Mouse (Mus musculus): ENCODE measurements around the gene Sgpp2.

The Sgpp2 gene

DNA sequence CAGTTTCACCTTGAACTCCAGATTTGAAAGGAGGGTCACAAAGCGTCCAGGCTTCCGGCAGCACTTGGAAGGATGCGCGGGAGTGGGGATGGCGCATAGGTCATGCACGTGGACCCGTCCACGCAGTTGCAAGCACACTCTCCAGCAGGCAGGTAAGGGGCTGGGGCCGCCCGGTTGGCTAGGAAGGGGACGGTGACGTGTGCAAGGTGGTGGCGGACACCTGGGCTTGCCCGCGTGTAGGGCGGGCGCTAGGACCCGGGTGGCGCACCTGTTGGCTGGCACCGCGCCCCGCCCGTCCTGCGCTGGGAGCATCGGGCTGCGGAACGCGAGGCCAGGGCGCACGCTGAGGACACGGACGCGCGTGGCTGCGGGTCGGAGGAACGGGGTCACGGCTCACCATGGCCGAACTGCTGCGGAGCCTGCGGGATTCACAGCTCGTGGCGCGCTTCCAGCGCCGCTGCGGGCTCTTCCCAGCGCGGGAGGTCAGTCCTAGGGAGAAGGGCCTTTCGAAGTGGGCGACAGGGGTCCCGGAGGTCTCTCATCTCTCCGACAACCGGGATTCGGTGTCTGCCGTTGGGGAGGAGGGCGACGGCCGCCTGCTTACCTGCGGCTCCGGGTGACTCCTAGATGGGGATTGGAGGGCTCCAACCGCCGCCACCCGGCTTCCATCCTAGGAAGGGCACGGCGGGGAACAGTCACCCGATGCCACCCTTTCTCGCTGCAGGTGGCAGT is at the start of gene Sgpp2:
Gene Sgpp2, plus strand, starts transcription at position 325 of the 732 bp plus-strand sequence.
- DNase-seq (ENCODE audit: low spot score in 2 of 2): peak; percentile 6 to 17

DNA sequence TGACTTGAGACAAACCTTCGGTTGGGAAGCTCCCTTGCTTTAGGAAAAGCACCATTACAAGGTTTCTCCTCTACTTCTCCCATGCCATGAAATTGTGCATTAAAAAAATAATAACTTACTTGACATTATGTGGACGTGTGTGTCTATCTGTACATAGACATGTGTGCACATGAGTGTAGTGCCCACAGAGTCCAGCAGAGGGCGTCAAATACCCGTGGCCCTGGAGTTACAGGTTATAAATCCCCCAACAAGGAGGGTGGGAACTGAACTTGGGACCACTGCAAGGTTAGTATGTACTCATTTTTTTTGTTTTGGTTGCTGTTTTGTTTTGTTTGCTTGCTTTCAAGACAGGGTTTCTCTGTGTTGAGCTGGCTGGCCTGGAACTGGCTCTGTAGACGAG is 42.6 kb upstream of the Sgpp2 start:
- no peak for DNase-seq (ENCODE audit: low spot score in 2 of 2)

DNA sequence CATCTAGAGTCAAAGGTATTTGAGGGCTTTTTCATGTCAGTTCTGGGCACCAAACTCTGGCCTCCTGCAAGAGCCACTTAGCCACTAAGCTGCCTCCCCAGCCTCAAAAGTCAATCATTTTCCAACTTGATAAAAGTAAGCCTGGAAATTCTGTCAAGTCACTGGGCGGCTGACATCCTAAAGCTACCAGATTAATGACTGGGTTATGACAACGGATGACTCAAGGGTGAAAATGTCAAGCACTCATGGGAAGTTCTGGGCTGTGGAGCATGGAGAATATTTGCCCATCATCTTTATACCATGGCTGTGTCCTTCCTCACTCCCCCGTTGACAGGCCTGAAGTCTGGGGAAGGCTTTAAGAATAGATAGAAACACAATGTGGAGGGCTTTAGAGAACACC is 37.2 kb upstream of the Sgpp2 start:
- no peak for DNase-seq (ENCODE audit: low spot score in 2 of 2)

DNA sequence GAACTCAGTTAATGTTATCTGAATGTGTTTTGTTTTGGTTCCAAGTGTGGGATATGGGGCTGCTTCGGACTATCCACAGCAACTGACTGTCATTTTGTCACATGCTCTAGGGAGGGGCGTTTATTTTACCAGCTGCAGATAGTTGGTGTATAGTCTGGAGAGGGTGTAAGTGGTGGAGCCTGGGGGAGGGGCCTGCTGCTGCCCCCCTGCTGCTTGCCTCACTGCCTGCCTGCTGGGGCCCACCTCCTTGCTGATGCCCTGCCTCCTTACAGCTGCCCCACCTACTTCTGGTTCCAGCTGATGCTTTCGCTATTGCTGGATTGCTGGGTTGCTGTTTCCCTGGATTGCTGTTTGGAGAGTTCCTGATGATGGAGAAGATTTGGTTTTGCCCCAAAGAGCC is 31.0 kb upstream of the Sgpp2 start:
- DNase-seq (ENCODE audit: low spot score in 2 of 2): no peak

DNA sequence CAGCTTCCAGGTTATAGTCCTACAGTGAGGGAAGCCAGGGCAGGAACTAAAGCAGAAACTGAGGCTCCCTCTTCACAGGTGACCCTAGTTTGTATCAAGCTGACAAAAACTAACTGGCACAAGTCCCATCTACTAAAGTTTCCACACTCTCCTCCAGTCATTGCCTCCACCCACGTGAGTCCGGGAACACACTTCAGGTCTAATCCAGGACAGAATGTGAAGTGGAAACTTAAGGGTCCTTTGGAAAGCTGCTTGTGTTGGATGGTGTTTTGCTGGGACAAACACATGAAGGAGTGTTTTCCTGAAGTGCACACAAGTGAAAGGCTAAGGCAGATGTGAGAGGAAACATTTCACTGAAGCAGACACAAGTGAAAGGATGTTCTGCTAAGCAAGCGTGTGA is 17.7 kb upstream of the Sgpp2 start:
- no peak for DNase-seq (ENCODE audit: low spot score in 2 of 2)

DNA sequence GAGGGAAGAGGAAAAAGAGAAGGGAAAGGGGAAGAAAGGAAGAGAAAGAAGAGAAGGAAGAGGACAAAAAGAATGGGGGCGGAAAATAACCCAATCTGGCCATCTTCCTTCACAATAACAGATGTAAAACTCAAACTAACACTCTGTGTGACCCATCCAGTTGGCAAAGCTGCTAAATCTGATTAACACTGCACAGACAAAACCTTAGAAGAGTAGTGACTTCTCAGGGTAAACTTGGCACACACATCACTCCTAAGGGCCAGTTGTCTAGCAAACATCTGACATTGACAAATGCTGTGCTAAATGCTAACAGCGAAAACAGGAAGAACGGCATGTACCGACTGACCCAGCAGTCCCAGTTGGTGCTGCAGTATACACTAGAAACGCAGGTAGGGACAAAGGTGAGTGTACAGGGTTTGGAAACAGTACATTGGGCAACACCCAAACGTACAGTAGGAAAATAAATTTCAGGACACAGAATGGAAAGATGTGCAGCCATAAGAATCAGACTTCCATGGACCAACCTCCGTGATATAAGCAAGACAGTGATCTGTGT is 10.4 kb upstream of the Sgpp2 start:
- DNase-seq (ENCODE audit: low spot score in 2 of 2): no peak

DNA sequence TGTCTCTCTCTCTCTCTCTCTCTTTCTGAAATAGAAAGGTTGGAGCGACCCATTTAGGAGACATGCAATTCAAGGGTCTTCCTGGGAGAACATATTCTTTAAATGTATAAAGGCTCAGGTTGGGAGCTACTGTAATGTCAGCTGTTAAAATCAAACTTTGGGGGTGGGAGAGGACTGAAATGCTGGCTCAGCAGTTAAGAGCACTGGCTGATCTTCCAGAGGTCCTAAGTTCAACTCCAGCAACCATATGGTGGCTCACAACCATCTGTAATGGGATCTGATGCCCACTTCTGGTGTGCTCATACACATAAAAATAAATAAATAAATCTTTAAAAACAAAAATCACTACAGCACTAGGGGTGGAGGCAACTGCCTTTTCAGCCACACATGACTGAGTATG is 1.5 kb upstream of the Sgpp2 start:
- no peak for DNase-seq (ENCODE audit: low spot score in 2 of 2)

DNA sequence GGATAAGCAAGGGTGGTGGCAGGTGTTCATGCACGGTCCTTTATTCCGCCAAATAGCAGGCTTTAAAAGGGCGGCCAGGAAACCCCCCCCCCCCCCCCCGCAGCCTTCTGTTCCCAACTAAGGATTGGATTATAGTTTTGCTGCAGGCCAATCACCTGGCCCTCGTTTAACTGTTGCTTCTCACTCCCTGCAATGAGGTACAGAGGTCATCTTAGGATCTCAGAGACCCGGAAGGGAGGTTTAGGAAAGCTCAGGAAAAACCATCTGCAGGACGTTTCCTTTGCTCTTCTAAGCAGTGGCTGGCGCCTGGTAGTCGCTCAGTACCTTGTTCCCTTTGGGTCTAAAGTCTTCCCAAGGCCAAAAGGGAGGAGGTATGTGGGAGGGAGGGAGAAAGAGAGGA is 865 bp upstream of the Sgpp2 start:
- no peak for DNase-seq (ENCODE audit: low spot score in 2 of 2)

DNA sequence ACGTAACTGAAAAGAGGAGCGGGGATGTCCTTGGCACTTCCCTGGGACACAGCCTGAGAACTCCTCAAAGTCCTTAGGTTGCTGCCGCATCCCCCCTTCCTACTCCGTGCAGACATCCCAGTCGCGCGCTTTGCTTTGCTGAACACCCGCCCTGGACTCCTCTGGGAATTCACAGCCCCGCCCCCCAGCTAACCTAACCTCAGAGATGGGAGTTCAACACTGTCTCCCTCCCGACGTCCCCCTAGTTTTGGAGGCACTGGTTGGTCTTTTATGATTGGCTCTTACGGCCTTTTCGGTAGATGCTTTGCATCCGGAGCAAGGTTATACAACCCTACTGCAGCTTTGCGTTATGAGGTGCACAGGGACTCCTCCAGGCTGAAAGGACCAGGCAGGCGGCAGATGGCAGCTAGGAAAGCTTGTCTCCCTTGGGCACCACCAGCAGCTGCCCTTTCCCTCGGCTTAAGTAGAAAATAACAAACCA is 756 bp downstream of the Sgpp2 start:
- DNase-seq (ENCODE audit: low spot score in 2 of 2): peak; percentile 8 to 22

DNA sequence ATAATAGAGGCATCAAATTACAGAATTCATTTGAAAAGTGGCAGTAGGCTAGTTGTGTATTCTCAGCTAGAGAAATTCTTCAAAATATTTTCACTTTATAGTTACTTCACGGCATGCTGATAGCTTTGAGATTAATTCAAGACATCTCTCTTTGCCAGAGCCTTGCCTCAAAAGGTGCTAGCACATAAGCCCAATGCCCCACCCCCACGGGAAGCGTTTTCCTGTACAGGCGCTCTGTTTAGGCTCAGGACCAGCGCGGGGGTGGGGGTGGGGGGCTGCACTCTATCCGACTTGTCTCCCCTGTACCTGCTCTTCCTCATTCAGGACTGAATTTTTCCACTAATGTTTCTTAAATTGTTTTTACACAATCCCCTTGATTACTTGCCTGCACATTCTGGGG is 1.3 kb downstream of the Sgpp2 start:
- DNase-seq (ENCODE audit: low spot score in 2 of 2): no peak

DNA sequence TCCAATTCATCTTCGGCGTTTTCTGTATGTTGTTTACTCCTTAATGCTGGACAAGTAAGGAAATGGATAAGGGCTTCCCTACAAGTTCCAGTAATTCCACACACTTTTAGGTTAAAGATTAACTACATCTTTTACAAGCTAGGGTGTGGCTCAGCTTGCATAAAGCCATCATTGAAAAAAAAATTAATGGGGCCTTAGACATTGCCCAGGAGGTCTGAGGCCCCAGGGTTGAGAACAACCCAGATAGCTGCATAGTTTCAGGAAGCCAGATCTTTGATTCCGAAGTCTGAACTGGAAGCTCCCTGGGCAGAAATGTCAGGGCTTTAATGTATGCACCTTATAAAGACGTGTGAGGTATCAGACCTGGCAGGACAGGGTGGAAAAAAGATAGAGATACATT is 2.8 kb downstream of the Sgpp2 start:
- DNase-seq (ENCODE audit: low spot score in 2 of 2): no peak

DNA sequence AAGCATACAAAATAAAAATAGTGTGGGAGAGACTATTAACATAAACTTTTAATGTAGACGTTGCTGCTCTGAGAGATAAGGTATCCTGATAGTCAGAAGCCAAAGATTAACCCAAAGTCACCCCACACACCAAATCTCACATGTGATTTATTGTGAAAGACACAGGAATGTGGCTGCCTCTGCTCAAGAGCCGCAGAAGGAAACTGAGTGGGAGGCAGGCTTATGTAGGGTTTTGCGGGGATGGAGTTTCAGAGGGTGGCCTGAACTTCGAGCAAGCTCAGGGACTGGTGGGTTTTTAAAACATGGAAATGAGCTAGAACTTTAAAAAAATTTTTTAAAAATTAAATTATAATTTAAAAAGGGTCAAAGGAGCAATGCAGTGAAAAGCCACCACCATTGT is 3.8 kb downstream of the Sgpp2 start:
- no peak for DNase-seq (ENCODE audit: low spot score in 2 of 2)

DNA sequence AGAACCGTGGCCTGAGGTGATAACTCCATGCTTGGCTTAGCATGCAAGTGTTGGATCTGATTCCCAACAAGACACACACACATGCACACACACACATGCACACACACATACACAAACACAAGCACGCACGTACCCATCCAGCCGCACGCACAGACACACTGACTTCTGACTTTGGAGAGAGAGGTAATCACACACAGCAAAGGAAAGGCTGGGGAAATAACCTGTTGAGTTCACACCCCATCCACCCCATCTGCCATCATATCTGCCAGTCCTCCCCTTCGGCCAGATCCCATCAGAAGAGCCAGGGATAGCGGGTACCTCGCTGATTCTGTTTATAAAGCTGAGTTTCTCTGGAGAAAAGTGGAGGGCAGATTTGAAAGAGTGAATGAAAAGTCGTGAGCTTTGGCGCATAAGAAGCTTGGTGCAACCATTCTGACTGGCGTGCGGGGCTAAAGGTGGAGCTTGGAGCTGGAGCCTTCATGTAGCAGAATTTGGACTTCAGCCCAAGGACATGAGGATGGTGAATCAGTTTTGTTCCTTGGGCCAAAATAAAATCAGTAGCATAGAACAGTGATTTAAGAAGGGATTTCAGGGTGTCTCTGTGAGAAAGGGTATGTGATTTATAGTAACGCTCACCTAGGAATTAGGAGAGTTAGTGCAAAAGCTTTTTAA is 8.1 kb downstream of the Sgpp2 start:
- no peak for DNase-seq (ENCODE audit: low spot score in 2 of 2)

DNA sequence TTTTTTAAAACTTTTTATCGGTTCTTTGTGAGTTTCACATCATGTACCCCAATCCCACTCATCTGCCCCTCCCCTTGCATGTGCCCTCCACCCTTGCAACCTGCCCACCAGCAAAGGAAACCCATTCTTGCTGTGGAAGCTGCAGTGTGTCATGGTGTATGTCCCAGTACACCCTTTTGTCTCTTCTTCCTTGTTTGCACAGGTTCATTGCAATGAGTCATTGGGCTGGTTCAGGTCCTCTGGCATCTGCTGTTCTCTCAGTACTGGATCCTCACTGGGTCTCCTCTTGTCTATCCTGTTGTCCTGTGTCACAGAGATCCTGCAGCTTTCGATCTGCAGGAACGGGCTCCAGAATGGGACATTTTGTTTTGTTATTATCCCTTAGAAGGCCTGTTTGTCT is 10.1 kb downstream of the Sgpp2 start:
- DNase-seq (ENCODE audit: low spot score in 2 of 2): no peak

DNA sequence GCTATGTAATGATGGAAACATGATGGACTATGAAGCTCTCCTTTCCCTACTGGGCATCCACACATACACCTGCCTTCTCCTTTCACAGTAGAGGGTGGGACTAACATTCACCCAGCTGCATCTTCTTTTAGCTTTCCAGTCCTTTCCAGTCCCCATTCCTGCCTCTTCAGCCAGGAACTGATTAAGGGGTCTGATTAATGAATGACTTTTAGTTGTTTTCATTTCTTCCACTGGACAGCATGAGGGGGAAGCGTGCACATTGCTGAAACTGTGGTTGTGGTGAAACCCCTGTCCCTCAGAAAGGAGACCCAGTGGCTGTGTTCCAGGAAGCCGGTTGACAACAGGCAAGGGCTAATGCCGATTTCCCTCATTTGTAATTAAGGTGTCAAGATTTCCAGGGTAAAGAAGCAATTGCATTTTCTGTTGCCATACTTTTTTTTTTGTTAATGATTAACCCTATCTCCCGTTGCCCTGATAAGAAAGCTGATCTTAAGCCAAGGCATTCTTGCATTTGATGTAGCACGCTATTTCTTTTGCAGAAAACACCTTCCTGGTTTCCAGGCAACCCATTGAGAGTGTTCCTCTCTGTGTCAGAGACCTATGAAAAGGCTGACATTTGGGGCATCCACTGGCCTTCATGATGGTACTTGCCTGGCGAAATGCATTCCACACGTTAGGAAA is 12.1 kb downstream of the Sgpp2 start:
- no peak for DNase-seq (ENCODE audit: low spot score in 2 of 2)

DNA sequence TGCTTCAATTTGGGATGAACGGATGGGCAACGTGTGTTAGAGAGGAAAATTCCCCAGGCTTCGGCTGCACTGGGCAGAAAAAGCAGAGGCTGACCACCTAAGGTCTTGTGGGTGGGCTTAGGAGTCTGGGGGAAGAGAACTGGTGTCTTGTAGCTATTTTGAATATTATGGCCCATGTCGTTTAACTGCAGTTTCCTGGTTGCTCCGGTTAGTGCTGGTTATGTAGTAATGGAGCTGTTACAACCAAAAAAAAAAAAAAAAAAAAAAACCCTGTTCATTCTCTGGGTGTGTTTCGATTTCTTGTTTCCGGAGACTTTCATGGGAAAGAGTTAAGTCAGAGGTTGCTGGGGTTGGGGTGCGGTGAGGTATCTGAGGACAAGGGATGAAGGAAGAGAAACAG is 12.7 kb downstream of the Sgpp2 start:
- no peak for DNase-seq (ENCODE audit: low spot score in 2 of 2)

DNA sequence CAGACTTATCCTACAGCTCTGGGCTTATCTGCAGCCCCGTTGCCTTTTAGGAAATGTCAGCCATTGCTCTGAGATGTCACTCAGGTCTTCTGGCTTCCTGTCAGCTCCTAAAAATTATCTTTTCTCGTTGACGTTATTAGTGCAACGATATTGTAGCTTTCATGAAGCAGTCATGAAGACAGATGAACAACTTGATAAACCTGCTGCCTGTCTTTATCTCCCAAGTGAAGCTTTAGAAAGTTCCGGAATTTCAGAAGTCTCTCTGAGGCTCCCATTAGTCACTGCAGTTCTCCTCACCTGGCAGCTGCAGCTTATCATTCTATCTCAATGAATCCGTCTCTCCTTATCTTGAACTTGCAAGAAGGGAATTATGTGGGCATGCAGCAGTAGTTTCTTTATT is 13.9 kb downstream of the Sgpp2 start:
- DNase-seq (ENCODE audit: low spot score in 2 of 2): no peak

DNA sequence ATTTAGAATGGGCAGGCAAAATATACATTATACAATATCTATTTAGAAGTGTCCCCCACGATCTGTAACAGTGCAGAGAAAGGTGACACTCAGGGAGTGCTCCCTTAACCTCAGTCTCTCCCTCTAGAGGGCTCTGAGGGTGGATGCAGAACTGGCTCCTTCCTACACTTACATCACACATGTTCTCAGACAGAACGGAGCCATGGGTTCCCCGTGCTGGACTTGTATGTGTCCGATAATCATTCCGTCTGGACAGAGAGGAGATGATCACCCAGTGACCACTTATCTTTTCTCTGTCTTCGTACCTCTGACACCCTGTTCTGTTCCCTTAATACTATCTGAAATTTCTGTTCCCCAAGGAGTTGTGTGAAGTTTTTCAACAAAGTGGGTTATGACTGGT is 15.7 kb downstream of the Sgpp2 start:
- no peak for DNase-seq (ENCODE audit: low spot score in 2 of 2)

DNA sequence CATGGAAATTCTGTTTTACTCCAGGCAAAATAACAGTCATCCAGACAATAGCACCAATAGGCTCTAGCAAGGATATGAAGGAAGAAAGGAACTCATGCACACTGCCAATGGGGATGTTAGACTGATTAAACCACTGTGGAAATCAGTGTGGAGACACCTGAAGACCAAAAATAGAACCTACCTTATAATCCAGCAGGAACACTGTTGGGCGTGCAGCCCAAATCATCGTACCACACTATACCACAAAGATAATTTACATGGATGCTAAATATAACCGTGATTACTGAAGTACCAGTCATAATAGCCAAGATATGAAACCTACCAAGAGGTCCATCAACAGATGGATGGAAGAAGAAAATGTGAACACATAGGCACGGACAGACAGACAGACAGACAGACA is 18.5 kb downstream of the Sgpp2 start:
- DNase-seq (ENCODE audit: low spot score in 2 of 2): no peak

DNA sequence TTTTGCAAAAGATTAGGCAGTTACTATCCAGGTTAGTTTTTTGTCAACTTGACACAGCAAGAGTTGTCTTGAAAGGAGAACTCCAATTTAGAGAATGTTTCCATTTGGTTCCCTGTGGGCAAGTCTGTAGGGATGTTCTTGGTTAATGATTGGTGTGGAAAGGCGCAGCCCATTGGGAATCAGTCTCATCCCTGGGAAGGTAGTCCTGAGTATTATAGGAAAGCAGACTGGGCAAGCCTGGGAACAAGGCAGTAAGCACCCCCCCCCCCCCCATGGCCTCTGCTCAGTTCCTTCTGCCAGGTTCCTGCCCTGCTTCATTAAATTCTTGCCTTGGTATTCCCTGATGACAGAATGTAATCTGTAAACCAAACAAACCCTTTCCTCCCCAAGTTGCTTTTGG is 19.7 kb downstream of the Sgpp2 start:
- no peak for DNase-seq (ENCODE audit: low spot score in 2 of 2)

DNA sequence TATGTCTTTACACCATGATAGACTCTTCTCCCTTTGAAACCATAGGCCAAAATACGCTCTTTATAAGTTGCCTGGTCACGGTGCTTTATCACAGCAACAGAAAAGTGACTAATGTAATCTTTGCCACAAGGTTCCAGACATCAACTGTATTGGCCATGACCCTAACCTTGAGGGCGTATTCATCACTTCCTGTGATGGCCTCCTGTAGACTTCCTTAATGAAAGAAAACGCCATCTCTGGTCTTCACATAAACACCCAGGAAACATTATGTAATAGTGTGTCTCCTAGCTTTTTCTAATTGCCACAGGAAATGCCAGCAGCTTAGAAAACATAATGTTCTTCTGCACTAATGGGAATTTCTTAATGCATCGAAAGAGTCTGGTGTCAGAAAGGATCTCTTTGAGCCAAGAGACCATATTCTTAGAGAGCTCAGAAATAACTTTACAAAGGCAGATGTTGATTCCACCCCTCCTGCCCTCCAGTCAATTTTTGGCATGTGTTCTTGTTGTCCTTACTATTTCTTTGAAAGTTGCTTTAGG is 20.5 kb downstream of the Sgpp2 start:
- DNase-seq (ENCODE audit: low spot score in 2 of 2): no peak

DNA sequence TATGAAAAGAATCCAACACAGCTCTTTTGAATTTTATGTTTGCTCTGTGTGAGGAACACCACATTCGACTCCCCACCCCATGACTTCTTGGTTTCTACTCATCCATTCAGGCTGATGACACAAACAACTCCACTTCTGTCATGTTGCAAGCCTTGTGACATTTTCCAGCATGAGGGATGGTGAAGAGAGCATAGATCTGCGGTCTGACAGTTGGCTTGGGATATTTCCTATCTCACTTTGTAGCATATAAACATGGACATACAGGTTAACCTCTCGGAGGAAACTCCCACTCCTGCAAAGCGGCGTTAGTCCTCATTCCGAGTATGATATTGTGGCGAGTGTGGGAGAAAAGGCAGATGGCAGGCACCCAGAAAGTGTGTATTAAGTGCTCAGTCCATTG is 27.6 kb downstream of the Sgpp2 start:
- DNase-seq (ENCODE audit: low spot score in 2 of 2): no peak

Measured in right cerebral cortex, postnatal 36 days (tissue).